Mouse (Mus musculus) midbrain, postnatal 0 days (tissue): Measurements from ENCODE around the gene Sqstm1. TPM values are rescaled to one million over a fixed set of nuclear protein-coding genes. Genes with fewer than 3 reads are reported as not detected.

Experiments used
- ATAC-seq: fragments of 200-750 bp; cut with Nextera tagmentation; 2 replicates; pipeline ENCODE4 v1.8.0; 2017; ENCODE audit warnings: moderate number of reproducible peaks, mild to moderate bottlenecking, moderate TSS enrichment, moderate library complexity; ENCODE audit not compliant: low FRiP score
- DNase-seq: peaks from one replicate; pipeline ENCODE4 v3.0.0-alpha.2; 2015; ENCODE audit warnings: low spot score
- H3K27ac ChIP-seq: fragments of 300-500 bp; sonication (generic); 2 replicates; pipeline ENCODE4 v1.5.1; 2014; ENCODE audit warnings: low read depth, mild to moderate bottlenecking, low read length, mixed read lengths
- H3K27me3 ChIP-seq: fragments of 300-500 bp; sonication (generic); 2 replicates; pipeline ENCODE4 v1.6.1; 2014; ENCODE audit warnings: low read length, control low read depth, mixed read lengths; ENCODE audit not compliant: insufficient read depth
- H3K36me3 ChIP-seq: fragments of 300-500 bp; sonication (generic); 2 replicates; pipeline ENCODE4 v1.6.1; 2014; ENCODE audit warnings: low read length, control low read depth, mixed read lengths; ENCODE audit not compliant: insufficient read depth
- H3K4me1 ChIP-seq: fragments of 300-500 bp; sonication (generic); 2 replicates; pipeline ENCODE4 v1.6.1; 2014; ENCODE audit warnings: mild to moderate bottlenecking, control low read depth, antibody characterized with exemption, low read length, mixed read lengths; ENCODE audit not compliant: insufficient read depth
- H3K4me2 ChIP-seq: fragments of 300-500 bp; sonication (generic); 2 replicates; pipeline ENCODE4 v1.6.1; 2014; ENCODE audit warnings: low read depth, mild to moderate bottlenecking, low read length, mixed read lengths; ENCODE audit not compliant: poor library complexity, severe bottlenecking
- H3K4me3 ChIP-seq: fragments of 300-500 bp; sonication (generic); 2 replicates; pipeline ENCODE4 v1.5.1; 2014; ENCODE audit warnings: low read depth, mild to moderate bottlenecking, low read length, moderate library complexity
- H3K9ac ChIP-seq: fragments of 300-500 bp; sonication (generic); replicated peaks from 2 replicates; pipeline ENCODE4 v1.6.1; 2014; ENCODE audit warnings: mild to moderate bottlenecking, low read length, moderate library complexity, mixed read lengths; ENCODE audit not compliant: poor library complexity, severe bottlenecking
- H3K9me3 ChIP-seq: fragments of 300-500 bp; sonication (generic); 2 replicates; pipeline ENCODE4 v1.6.1; 2016; ENCODE audit warnings: low read length, control low read depth
- CTCF ChIP-seq: IDR thresholded peaks from 2 replicates; pipeline ENCODE4 v1.5.1; 2016; ENCODE audit warnings: antibody characterized with exemption, mild to moderate bottlenecking
- WGBS: fragments of 180-500 bp; shearing (Covaris S2); extraction: QIAGEN DNeasy Blood & Tissue Kit; methylation state at CpG from one replicate; pipeline ENCODE4 v1.1.7; 2014; 5-methylcytosine and 5-hydroxymethylcytosine counted together
- polyA plus RNA-seq: library from polyadenylated mRNA; unstranded; fragments of >200 nt; fragmentation: Nextera tagmentation; extraction: Ambion mirVana; gene quantifications from 2 replicates; pipeline ENCODE4 v1.2.1, GENCODE M21; 2015
- total RNA-seq: library from RNA; depleted of rRNA; stranded (reverse); fragments of >200 nt; gene quantifications from 2 replicates; pipeline ENCODE4 v1.2.3, GENCODE M21; 2014

The Sqstm1 gene
- total and polyA plus RNA-seq, 2 experiments from 2014 or later = 335 to 455 TPM

DNA sequence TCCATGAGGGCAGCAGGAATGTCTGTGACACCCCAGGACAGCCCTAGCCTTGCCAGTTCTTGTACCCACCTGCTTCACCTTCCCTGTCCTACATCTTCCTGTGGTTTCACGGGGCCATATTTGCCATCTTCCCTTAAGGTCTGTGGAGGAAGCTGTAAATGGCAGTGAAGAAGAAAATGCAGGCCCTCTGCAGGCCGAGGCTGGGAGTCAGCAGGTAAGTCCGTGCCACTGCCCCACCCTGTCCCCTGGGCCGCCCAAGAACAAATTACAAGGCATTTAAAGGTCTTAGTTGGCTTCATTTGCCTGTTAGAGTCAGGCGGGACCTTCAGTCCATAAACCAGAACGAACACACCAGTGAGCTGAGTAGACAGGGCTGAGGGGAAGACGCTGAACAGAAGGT, 16.6 kb downstream of the Sqstm1 start:
- H3K4me1 ChIP-seq = no peaks in the 10 kb centered on the region
- ATAC-seq (no peak), DNase-seq (no peak)
- WGBS = 86% methylated on average over 7 of the region's 7 CpGs
- no peak overlapping the region for H3K4me2 ChIP-seq
- no peaks in the 10 kb centered on the region for H3K9me3 ChIP-seq
- H3K4me3 ChIP-seq = no peak overlapping the region
- peaks cover 27% of the 10 kb centered on the region for H3K36me3 ChIP-seq
- H3K27me3 ChIP-seq = no peaks in the 10 kb centered on the region
- TF ChIP-seq CTCF = no peak
- 0 out of 2 replicates have a peak overlapping the region, but pooled peaks have one; percentile 24 for H3K9ac ChIP-seq
- no peak overlapping the region for H3K27ac ChIP-seq

DNA sequence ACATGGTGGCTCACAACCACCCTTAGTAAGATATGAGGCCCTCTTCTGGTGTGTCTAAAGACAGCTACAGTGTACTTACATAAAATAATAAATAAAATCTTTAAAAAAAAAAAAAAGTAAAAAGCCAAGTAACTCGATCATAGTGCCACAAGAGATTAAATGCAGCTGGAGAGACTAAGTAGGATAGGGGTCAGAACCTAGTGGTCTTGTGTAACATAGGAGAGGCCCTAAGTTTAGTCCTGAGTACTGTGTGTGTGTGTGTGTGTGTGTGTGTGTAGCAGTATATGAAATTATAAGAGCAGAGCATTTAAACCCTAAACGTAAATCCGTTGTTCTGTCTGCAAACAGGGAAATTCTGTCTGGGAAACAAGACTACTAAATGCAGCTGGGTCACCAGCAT, 18.3 kb downstream of the Sqstm1 start:
- Histone ChIP-seq H3K27me3 (no peaks in the 10 kb centered on the region), H3K4me1 (no peaks in the 10 kb centered on the region), H3K9me3 (no peaks in the 10 kb centered on the region), H3K27ac (no peak overlapping the region), H3K4me3 (no peak overlapping the region), H3K4me2 (no peak overlapping the region), H3K9ac (no peak overlapping the region), H3K36me3 (peaks cover 20% of the 10 kb centered on the region)
- DNase-seq (no peak), ATAC-seq (no peak)
- 92% methylated on average over 3 of the region's 3 CpGs for WGBS
- TF ChIP-seq CTCF = no peak

DNA sequence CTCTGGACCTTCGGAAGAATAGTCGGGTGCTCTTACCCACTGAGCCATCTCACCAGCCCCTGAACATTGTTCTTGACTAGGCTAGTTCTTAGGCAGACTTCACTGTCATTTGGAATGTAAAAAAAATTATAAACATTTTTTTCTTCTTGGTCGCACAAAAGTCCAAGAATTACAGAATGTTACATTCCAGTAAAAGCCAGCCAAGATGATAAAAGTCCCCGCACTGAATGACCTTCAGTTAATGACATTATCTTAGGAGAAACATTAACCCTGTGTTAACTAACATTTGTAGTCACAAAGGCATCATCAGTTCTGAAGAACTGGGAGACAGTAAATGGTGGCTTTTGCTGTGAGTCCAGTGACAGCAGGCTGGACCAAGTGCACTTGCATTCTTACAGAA, 20.3 kb downstream of the Sqstm1 start:
- WGBS = 86% methylated on average over 4 of the region's 4 CpGs
- no peaks in the 10 kb centered on the region for H3K27me3 ChIP-seq
- H3K36me3 ChIP-seq = peaks cover 15% of the 10 kb centered on the region; the same call in 1 of the 2 replicates
- TF ChIP-seq CTCF = no peak
- no peaks in the 10 kb centered on the region for H3K9me3 ChIP-seq
- H3K4me1 ChIP-seq = no peaks in the 10 kb centered on the region
- ATAC-seq (no peak), DNase-seq (no peak)
- no peak overlapping the region for H3K9ac ChIP-seq
- no peak overlapping the region for H3K27ac ChIP-seq
- no peak overlapping the region for H3K4me3 ChIP-seq
- no peak overlapping the region for H3K4me2 ChIP-seq

DNA sequence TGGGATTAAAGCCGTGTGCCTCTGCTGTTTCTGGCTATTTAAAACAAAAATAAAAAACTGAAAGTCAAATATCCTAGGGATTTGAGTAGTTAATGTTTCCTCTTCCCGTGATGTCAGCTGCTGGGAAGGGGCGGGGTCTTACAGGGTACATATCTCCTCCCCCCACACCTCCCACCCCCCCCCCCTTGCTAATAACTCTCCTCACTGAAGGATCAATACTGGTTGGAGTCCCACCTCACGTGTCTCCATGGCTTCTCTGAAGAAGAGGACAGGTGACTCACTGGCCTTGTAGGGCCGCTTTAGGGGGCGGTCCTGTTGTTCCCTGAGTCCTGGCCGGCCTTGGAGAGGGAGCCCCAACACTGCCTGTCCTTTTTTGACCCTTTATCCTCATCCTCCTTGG, 21.9 kb downstream of the Sqstm1 start:
- no peaks in the 10 kb centered on the region for H3K27me3 ChIP-seq
- 79% methylated on average over 7 of the region's 7 CpGs for WGBS
- H3K27ac ChIP-seq = no peak overlapping the region
- ATAC-seq (no peak), DNase-seq (no peak)
- H3K9ac ChIP-seq = no peak overlapping the region
- no peaks in the 10 kb centered on the region for H3K4me1 ChIP-seq
- H3K4me3 ChIP-seq = no peak overlapping the region
- peaks cover 14% of the 10 kb centered on the region; the same call in 1 of the 2 replicates for H3K36me3 ChIP-seq
- H3K4me2 ChIP-seq = no peak overlapping the region
- no peaks in the 10 kb centered on the region for H3K9me3 ChIP-seq
- no peak for TF ChIP-seq CTCF

DNA sequence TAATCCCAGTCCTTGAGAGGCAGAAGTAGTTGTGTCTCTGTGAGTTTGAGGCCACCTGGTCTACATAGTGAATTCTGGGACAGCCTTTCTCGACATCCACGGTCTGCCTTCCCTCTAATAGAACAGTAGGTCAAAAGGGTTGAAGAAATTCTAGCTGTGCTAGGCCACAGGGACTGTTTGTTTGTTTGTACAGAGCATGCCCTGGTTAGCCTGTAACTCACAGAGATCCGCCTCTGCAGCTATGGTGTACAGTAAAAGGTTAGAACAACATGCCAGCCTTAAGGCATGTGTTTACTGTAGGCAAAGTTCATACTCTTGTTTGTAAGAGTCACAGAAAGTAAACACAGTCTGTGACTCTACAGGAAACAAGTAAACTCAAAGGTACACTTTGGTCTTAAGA, 25.8 kb downstream of the Sqstm1 start:
- no peak overlapping the region for H3K4me2 ChIP-seq
- H3K9ac ChIP-seq = no peak overlapping the region
- DNase-seq = no peak
- no peaks in the 10 kb centered on the region for H3K4me1 ChIP-seq
- WGBS = 86% methylated on average over 3 of the region's 3 CpGs
- no peak overlapping the region for H3K27ac ChIP-seq
- no peaks in the 10 kb centered on the region for H3K27me3 ChIP-seq
- TF ChIP-seq CTCF = no peak
- H3K4me3 ChIP-seq = no peak overlapping the region
- ATAC-seq = no peak
- H3K9me3 ChIP-seq = no peaks in the 10 kb centered on the region
- peaks cover 25% of the 10 kb centered on the region; the same call in 1 of the 2 replicates for H3K36me3 ChIP-seq

DNA sequence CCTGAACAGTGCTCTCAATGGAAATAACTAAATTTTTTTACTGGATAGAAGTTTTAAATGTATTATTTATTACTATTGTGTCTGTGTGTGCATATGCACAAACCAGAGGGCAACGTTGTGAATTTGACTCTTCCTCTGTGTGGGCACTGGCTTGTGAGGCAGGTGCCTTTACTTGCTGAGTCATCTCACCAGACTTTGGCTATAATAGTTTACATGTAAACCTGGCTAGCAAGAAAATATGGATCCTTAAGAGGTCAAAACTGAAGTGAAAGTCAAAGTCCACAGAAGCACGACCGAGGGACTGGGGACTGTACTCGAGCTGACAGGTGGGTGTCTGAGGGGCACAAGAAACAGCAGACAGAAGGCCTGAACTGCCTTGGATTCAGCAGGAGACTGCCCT, 27.9 kb downstream of the Sqstm1 start:
- no peak for ATAC-seq
- Histone ChIP-seq H3K9ac (no peak overlapping the region), H3K4me2 (no peak overlapping the region), H3K27me3 (no peaks in the 10 kb centered on the region), H3K4me3 (no peak overlapping the region), H3K4me1 (no peaks in the 10 kb centered on the region), H3K36me3 (peaks cover 33% of the 10 kb centered on the region), H3K27ac (no peak overlapping the region), H3K9me3 (no peaks in the 10 kb centered on the region)
- no peak for TF ChIP-seq CTCF
- WGBS = 88% methylated on average over 4 of the region's 4 CpGs
- no peak for DNase-seq
